Mouse (Mus musculus) spleen, adult 2 months (tissue): ENCODE measurements around the gene Stfa2l1.

Experiments used
- CTCF ChIP-seq: fragments of 200-500 bp; IDR thresholded peaks from 2 replicates; pipeline ENCODE4 v1.5.1; 2011; ENCODE audit warnings: mild to moderate bottlenecking, inconsistent platforms; ENCODE audit not compliant: insufficient read depth, insufficient read length, insufficient replicate concordance; ENCODE audit errors: extremely low read depth
- POLR2A ChIP-seq: fragments of 200-500 bp; IDR thresholded peaks from 2 replicates; pipeline ENCODE4 v1.6.1; 2011; ENCODE audit warnings: low read depth, low read length, inconsistent platforms

DNA sequence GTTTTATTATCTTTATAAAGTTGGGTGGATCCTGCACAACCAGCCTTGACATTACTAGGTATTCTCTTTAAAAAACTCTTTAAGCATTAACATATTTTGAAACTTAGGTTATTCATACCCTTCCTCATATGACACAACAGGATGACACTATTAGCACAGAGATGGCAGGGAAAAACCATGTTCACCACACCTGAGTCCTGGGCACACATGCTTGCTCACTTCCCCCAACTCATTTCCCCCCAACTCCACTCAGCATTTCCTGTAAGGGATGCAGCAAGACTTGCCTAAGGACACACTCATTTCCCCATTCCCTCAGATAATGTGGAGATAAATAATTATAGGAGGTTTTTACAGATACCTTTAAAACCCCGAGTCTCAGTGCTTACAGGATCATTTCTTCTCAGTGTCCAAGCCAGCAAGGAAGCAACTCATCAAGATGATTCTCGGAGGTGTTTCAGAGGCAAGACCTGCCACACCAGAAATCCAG, 53.4 kb downstream of the Stfa2l1 start, which contains the start of gene Gm5416:
- TF ChIP-seq CTCF (no peak), POLR2A (no peak)
